Mouse (Mus musculus) heart, adult 11 months (tissue): ENCODE measurements at regions not wholly inside any gene's neighbourhood (a gene's known extent, or its start where the extent isn't known, plus 50 kb on each side); places are given as distances from the start of the nearest gene placed in this dataset.

Experiments
- DNase-seq: peaks from one replicate; pipeline ENCODE4 v3.0.0; 2022

- DNase-seq = peak; percentile 97
Observed at GRCm38 (mm10) chr2:71644038-71644470, 97.5 kb upstream of the Dlx2 start.

GRCm38 (mm10) chr2:71647914-71648497 lies 97.4 kb upstream of the Itga6 start:
- DNase-seq = no peak

- DNase-seq = peak; percentile 35
Observed at GRCm38 (mm10) chr2:71651662-71652061, 93.8 kb upstream of the Itga6 start.

GRCm38 (mm10) chr2:71652261-71652801 lies 93.1 kb upstream of the Itga6 start:
- peak; percentile 95 for DNase-seq

DNA sequence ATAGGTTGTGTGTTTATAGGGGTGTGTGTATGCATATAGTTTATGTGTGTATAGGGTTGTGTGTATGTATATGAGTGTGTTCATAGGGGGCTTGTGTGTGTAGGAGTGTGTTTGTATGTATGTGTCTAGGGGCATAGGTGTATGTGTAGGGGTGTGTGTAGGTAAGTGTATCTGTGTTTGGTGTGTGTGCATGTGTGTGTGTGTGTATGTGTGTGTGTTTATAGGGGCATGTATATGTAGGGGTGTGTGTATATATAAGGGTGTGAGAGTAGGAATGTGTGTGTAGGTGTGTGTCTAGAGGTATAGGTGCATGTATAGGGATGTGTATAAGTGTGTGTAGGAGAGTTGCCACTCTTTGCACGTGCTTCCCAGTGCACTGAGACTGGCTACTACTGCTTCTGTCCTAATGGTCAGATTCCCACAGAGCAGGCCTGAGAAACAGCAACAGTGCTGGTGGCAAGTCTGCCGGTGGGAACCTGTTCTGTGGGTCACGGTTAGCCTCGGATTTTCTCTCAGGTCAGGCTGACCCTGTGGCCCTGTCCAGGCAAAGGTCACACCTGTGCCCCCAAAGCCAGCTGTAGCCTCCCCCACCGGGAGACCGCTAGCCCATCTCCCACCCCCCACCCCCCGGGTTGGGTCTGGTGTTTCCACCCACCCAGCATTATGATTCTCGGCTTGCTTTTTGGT lies 90.5 kb upstream of the Itga6 start:
- peak; percentile 84 for DNase-seq

DNA sequence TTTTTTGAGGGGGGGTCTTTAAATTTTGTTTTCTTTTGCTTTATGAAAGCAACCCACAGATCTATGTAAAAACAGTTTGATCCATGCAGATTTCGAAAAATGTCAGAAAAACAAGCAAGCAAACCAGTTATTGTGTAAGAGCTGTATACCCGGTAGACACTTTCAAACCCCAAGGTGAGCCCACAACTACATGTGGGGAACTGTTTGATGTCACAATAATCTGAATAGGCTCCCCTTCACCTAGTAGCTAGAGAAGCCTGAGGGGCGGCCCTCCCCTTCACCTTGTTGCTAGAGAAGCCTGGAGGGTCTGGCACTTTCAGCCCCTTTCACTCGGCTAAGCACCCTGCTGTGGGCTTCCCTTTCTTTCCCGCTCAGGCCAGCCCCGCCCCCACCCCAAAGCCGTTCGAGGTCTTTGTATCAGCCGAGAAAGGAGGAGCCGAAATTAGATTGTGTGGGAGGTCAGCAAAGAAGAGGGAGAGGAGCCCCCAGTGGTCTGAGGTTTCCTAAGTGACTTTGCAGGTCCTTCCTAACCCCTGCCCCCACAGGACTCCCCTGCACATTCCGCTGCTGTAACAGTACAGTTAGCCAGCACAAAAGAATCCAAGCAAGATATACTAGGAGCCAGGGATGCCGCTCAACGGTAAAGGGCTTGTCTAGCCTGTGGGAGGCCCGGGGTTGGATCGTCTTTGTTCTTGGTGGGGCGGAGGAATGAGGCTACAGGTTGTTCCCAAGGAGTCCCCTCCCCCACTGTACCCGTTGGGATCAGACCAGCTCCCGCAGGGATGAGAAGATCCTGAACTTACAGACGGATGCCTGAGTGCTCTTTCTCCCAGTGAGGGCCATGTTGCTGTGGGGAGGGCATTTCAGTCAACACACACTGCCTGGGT lies 89.7 kb upstream of the Itga6 start:
- peak; percentile 89 for DNase-seq

GRCm38 (mm10) chr2:71656611-71657244 lies 88.7 kb upstream of the Itga6 start:
- no peak for DNase-seq

GRCm38 (mm10) chr2:71661438-71661837 lies 84.0 kb upstream of the Itga6 start:
- DNase-seq = no peak

- peak; percentile 93 for DNase-seq
Observed at GRCm38 (mm10) chr2:71661986-71662385, 83.4 kb upstream of the Itga6 start.

DNA sequence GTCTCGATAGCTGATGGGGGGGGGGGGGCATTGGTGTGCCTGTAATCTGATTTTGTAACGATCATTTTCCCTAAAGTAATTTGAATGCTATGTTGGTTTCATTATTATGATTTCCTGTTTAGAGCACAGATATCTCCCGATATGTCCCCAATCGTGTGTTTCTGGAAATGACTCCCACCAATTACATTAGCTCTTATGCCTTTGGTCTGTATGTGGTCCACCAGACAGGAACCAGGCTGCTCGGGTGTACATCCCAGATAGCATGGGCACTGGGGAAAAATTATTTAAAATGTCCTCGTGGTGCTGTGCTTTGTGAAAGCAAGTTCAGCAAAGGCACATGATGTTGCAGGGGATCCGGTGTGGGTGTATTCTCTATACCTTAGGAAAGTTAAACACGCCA lies 82.0 kb upstream of the Itga6 start:
- no peak for DNase-seq

GRCm38 (mm10) chr2:71666927-71667326 lies 78.5 kb upstream of the Itga6 start:
- DNase-seq = no peak

GRCm38 (mm10) chr2:71667746-71668145 lies 77.7 kb upstream of the Itga6 start:
- DNase-seq = no peak

DNA sequence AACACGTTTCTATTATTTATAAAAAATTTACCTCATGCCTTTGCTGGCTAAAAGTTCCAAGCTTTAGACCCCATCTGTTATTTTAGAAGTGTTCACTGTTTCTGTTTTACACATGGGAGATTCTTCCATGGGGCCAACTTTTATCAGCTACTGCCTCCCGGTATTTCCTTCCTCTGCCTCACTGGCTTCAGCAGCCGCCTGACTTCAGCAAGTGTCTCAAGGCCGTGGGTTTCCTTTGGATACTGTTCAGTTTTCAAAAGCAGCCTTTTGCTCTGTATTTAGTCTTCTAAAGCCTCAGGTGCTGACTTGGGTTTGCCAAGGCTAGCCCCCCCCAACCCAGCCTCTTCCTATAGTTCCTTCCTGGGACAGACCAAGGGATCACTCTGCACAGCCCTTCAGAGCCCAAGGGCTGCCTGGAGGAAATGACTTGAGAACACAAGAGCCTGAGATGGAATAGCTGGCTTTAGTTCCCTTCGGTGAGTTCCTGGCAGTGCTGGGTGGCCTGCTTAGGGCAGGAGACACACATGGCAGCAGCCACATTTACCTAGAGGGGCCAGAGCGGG lies 75.1 kb upstream of the Itga6 start:
- DNase-seq = peak; percentile 94

DNA sequence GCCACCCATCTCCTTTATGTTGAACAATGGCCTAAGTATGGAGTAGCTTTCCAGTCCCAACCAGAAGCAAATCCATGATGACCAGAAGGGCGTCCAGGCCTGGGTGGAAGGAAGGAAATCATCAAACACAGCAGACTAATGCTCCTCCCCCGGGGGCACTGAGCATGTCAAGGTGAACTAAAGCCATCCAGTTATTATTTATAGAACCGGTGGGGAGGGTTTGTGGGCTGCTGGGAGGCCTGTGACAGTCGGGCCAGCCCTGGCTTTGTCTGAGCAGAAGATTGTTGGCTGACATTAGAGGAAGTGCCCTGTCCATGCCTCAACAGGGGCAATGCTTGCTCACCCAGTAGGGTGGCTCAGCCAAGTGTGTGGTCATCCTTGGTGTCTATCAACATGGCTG lies 74.5 kb upstream of the Itga6 start:
- DNase-seq = peak; percentile 98

DNA sequence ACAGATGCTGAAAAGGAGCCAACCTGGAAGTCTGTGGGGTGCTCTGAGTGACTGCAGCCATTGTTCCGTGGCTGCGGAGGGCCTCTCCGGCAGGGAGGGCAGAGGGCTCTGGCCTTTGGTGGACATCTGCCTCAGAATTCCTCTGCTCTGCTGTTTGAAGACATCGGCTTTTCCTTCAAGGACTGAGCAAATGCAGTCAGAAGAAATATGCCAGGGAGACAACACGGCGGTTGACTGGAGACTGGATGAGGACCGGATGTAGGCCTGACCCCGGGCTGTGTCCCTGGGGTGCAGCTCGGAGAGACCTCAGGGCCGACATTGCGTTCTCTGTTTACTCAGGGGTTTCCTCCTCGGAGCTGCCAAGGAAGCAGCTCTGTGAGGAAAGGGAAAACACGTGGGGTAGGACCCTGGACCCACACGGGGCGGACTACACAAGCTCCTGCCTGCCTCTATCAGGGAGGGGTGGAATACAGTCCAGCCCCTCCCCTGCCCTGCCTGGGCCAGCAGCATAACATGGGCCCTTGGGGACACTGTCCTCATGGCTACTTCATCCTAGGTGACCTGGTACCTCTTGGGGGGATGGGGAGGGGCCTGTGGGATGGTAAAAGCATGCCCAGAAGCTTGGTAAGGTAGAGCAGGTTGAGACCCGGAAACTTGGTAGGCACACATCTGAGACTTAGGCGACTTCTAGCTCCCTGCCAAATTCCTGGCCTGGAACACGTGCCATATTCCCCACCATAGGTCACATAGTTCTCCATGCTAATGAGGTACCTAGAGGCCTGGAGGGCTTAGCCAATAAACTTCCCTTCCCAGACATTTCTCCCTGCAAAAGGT lies 72.1 kb upstream of the Itga6 start:
- peak; percentile 99 for DNase-seq

DNA sequence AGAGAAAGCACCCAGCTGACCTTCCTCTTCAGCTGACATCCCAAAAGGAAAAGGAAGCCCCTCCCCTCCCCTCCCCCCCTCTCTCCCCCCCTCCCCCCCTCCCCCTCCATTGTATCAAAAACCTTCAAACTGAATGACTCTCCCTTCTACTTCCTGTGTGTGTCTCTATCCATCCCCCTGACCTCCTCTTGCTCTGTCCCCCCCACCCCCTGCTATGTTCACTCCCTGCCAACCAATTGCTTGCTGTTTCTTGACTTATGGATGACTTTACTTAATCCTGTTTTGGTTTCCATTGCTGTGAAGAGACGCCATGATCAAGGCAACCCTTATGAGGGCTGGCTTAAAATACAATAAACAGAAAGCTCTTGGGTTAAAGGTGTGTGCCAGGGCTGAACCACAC lies 64.7 kb upstream of the Itga6 start:
- DNase-seq = no peak

GRCm38 (mm10) chr2:71681148-71681547 lies 64.3 kb upstream of the Itga6 start:
- DNase-seq = no peak

GRCm38 (mm10) chr2:71683375-71683774 lies 62.0 kb upstream of the Itga6 start:
- DNase-seq = no peak

DNA sequence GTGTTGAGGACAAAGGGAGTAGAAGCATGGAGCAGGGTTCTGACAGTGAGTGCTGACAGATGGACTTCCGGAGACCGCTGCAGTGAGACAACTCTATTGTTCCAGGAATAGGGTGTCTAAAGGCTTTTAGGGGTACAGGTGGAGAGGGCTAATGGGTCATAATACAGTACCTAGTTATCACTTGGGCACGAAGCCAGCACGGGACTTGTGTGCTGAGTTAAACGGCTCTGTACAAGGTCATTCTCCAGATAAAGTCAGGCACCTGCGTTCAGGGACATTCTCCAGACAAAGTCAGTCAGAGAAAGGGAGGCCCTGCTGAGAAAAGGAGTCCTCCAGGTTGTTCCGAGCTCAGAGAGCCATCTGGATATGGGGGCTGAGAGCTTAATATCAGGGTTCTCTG lies 60.2 kb upstream of the Itga6 start:
- no peak for DNase-seq

GRCm38 (mm10) chr2:71689041-71689440 lies 56.4 kb upstream of the Itga6 start:
- DNase-seq = no peak

GRCm38 (mm10) chr2:71690277-71691161 lies 54.9 kb upstream of the Itga6 start:
- peak; percentile 98 for DNase-seq
